Mouse (Mus musculus) spleen, adult 2 months (tissue): ENCODE results near the gene Maz.

Experiments used
- CTCF ChIP-seq: fragments of 200-500 bp; IDR thresholded peaks from 2 replicates; pipeline ENCODE4 v1.5.1; 2011; ENCODE audit warnings: mild to moderate bottlenecking, inconsistent platforms; ENCODE audit not compliant: insufficient read depth, insufficient read length, insufficient replicate concordance; ENCODE audit errors: extremely low read depth
- POLR2A ChIP-seq: fragments of 200-500 bp; IDR thresholded peaks from 2 replicates; pipeline ENCODE4 v1.6.1; 2011; ENCODE audit warnings: low read depth, low read length, inconsistent platforms

- TF ChIP-seq POLR2A (no peak), CTCF (0 out of 2 replicates have a peak, but pooled peaks have one; percentile 3)
Measured at GRCm38 (mm10) chr7:127055026-127055585, 28.3 kb upstream of the Maz start.
